Comparison of ENCODE assay signal across 15 mouse cellular contexts in genomic region chr10:68491557-68491956, GRCm38 (mm10). TPM values are rescaled to one million over a fixed set of nuclear protein-coding genes. Genes with fewer than 3 reads are reported as not detected.
DNase-seq lines count a peak whose midpoint lies in the region; ATAC-seq and TF ChIP-seq lines count a peak whose summit lies in the region.
"Had no signal": no experiment of that assay in that cellular context is flagged by ENCODE, and none has a peak within 500 bp of the region (broad histone marks: within the 10 kb centered on the region; RNA-seq: fewer than 3 reads in every experiment).

No protein-coding gene starts in this region.

- H3K27ac ChIP-seq in embryonic facial prominence, embryonic 11.5 days (replicated peaks; ENCODE audit: low read depth, low read length), result no peak overlapping the region
- H3K27ac ChIP-seq in embryonic facial prominence, embryonic 10.5 days (replicated peaks), result no peak overlapping the region
- peak overlapping the region; percentile 81 for H3K27ac ChIP-seq in lung, embryonic 15.5 days
- no peak overlapping the region for H3K27ac ChIP-seq in lung, postnatal 0 days (ENCODE audit: low read length)
- H3K27ac ChIP-seq in hindbrain, embryonic 14.5 days, result no peak overlapping the region
- H3K27ac ChIP-seq: heart, embryonic 15.5 days; limb, embryonic 12.5 days had no signal

- no peak for TF ChIP-seq CTCF in lung, postnatal 0 days (IDR thresholded peaks at IDR 0.05)

- H3K9ac ChIP-seq in embryonic facial prominence, embryonic 11.5 days (replicated peaks; ENCODE audit: low read length), result no peak overlapping the region
- H3K9ac ChIP-seq in lung, embryonic 15.5 days, result no peak overlapping the region
- no peak overlapping the region for H3K9ac ChIP-seq in lung, postnatal 0 days (replicated peaks; ENCODE audit: low read depth)
- H3K9ac ChIP-seq in hindbrain, embryonic 14.5 days, result no peak overlapping the region
- H3K9ac ChIP-seq: heart, embryonic 15.5 days; limb, embryonic 12.5 days had no signal

- no peaks in the 10 kb centered on the region for H3K36me3 ChIP-seq in embryonic facial prominence, embryonic 11.5 days (replicated peaks; ENCODE audit: control insufficient read depth, insufficient read depth, low read depth, low read length)
- H3K36me3 ChIP-seq in embryonic facial prominence, embryonic 10.5 days (replicated peaks), result no peaks in the 10 kb centered on the region
- H3K36me3 ChIP-seq in lung, embryonic 15.5 days, result no peaks in the 10 kb centered on the region
- H3K36me3 ChIP-seq in lung, postnatal 0 days (ENCODE audit: insufficient read depth, low read length), result no peaks in the 10 kb centered on the region
- no peaks in the 10 kb centered on the region for H3K36me3 ChIP-seq in hindbrain, embryonic 14.5 days (replicated peaks; ENCODE audit: control insufficient read depth, insufficient read depth)
- H3K36me3 ChIP-seq: heart, embryonic 15.5 days; limb, embryonic 12.5 days had no signal

- H3K9me3 ChIP-seq in embryonic facial prominence, embryonic 11.5 days (replicated peaks; ENCODE audit: control insufficient read depth, low read length), result no peaks in the 10 kb centered on the region
- no peaks in the 10 kb centered on the region for H3K9me3 ChIP-seq in embryonic facial prominence, embryonic 10.5 days
- H3K9me3 ChIP-seq in lung, embryonic 15.5 days, result no peaks in the 10 kb centered on the region
- no peaks in the 10 kb centered on the region for H3K9me3 ChIP-seq in lung, postnatal 0 days (ENCODE audit: low read length)
- H3K9me3 ChIP-seq in hindbrain, embryonic 14.5 days (ENCODE audit: control insufficient read depth, low read length), result no peaks in the 10 kb centered on the region
- H3K9me3 ChIP-seq: heart, embryonic 15.5 days; limb, embryonic 12.5 days had no signal

- ATAC-seq in embryonic facial prominence, embryonic 11.5 days (replicated peaks; ENCODE audit: insufficient number of reproducible peaks, low FRiP score, low TSS enrichment, low read depth), result no peak
- peak; percentile 85 for ATAC-seq in lung, embryonic 15.5 days (ENCODE audit: borderline replicate concordance, extremely low read depth, low FRiP score, low TSS enrichment)
- ATAC-seq in lung, postnatal 0 days, result peak; percentile 66
- no peak for ATAC-seq in hindbrain, embryonic 14.5 days (ENCODE audit: low FRiP score)

- H3K4me1 ChIP-seq in embryonic facial prominence, embryonic 11.5 days (ENCODE audit: control insufficient read depth, insufficient read depth, low read length), result no peaks in the 10 kb centered on the region
- 0 out of 2 replicates have a peak, but pooled peaks cover 11% of the 10 kb centered on the region for H3K4me1 ChIP-seq in embryonic facial prominence, embryonic 10.5 days
- H3K4me1 ChIP-seq in lung, embryonic 15.5 days, result 0 out of 2 replicates have a peak, but pooled peaks cover 9% of the 10 kb centered on the region
- H3K4me1 ChIP-seq in lung, postnatal 0 days (ENCODE audit: insufficient read depth, low read depth, low read length), result no peaks in the 10 kb centered on the region
- H3K4me1 ChIP-seq in hindbrain, embryonic 14.5 days (replicated peaks; ENCODE audit: control insufficient read depth, insufficient read depth, low read length), result no peaks in the 10 kb centered on the region

- TF ChIP-seq EP300 in lung, postnatal 0 days (IDR thresholded peaks at IDR 0.05), result 0 out of 2 replicates have a peak, but pooled peaks have one; percentile 14

- 62% methylated on average over 11 of the region's 11 CpGs for WGBS in embryonic facial prominence, embryonic 11.5 days
- WGBS in embryonic facial prominence, embryonic 10.5 days, result 83% methylated on average over 11 of the region's 11 CpGs
- WGBS in lung, embryonic 15.5 days, result 44% methylated on average over 11 of the region's 11 CpGs
- WGBS in lung, postnatal 0 days, result 51% methylated on average over 11 of the region's 11 CpGs
- WGBS in hindbrain, embryonic 14.5 days, result 89% methylated on average over 11 of the region's 11 CpGs

- H3K4me3 ChIP-seq in embryonic facial prominence, embryonic 11.5 days (ENCODE audit: low read depth, low read length), result no peak overlapping the region
- H3K4me3 ChIP-seq in embryonic facial prominence, embryonic 10.5 days, result no peak overlapping the region
- H3K4me3 ChIP-seq in lung, embryonic 15.5 days, result no peak overlapping the region
- H3K4me3 ChIP-seq in lung, postnatal 0 days (ENCODE audit: low read depth, low read length), result no peak overlapping the region
- no peak overlapping the region for H3K4me3 ChIP-seq in hindbrain, embryonic 14.5 days (replicated peaks; ENCODE audit: low read length)
- H3K4me3 ChIP-seq: heart, embryonic 15.5 days; limb, embryonic 12.5 days had no signal

- DNase-seq in embryonic facial prominence, embryonic 11.5 days (ENCODE audit: low spot score), result peak; percentile 26
- DNase-seq in embryonic facial prominence, embryonic 10.5 days (ENCODE audit: low spot score), result no peak
- DNase-seq in lung, postnatal 14 days, result no peak
- peak; percentile 82 for DNase-seq in lung, postnatal 0 days (ENCODE audit: low spot score)
- DNase-seq in cerebellum, postnatal 25 days, result no peak
- no peak for DNase-seq in hindbrain, embryonic 14.5 days (ENCODE audit: low spot score)
- no peak for DNase-seq in spleen, postnatal 14 days (ENCODE audit: low spot score in 2 of 2)
- DNase-seq: adrenal gland, adult 2 months; cerebellum, postnatal 10 days; heart, adult 11 months; layer of hippocampus, postnatal 36 days had no signal

- H3K27me3 ChIP-seq in embryonic facial prominence, embryonic 11.5 days (ENCODE audit: control insufficient read depth, insufficient read depth, low read length), result no peaks in the 10 kb centered on the region
- no peaks in the 10 kb centered on the region for H3K27me3 ChIP-seq in embryonic facial prominence, embryonic 10.5 days (replicated peaks; ENCODE audit: low read depth, poor library complexity, severe bottlenecking)
- H3K27me3 ChIP-seq in lung, embryonic 15.5 days, result no peaks in the 10 kb centered on the region
- no peaks in the 10 kb centered on the region for H3K27me3 ChIP-seq in lung, postnatal 0 days (replicated peaks; ENCODE audit: insufficient read depth, low read length)
- H3K27me3 ChIP-seq in hindbrain, embryonic 14.5 days (ENCODE audit: control insufficient read depth, insufficient read depth, low read length), result no peaks in the 10 kb centered on the region
- H3K27me3 ChIP-seq: heart, embryonic 15.5 days; limb, embryonic 12.5 days had no signal

- no peak overlapping the region for H3K4me2 ChIP-seq in embryonic facial prominence, embryonic 11.5 days (ENCODE audit: low read depth, low read length)
- no peak overlapping the region for H3K4me2 ChIP-seq in lung, embryonic 15.5 days
- no peak overlapping the region for H3K4me2 ChIP-seq in lung, postnatal 0 days (replicated peaks; ENCODE audit: low read depth, low read length)
- no peak overlapping the region for H3K4me2 ChIP-seq in hindbrain, embryonic 14.5 days (replicated peaks)
- H3K4me2 ChIP-seq: heart, embryonic 15.5 days; limb, embryonic 12.5 days; midbrain, embryonic 11.5 days had no signal

RNA-seq across cellular contexts. Expression of gene Cabcoco1, which starts 50.1 kb away (rescaled TPM):
- polyA plus RNA-seq in embryonic facial prominence, embryonic 11.5 days (2014; fragmentation: Nextera tagmentation; extraction: Ambion mirVana), result 0.32 and 0.42 TPM in 2 replicates
- polyA plus RNA-seq in embryonic facial prominence, embryonic 10.5 days (2016; fragmentation: Nextera tagmentation; extraction: Ambion mirVana), result 0.20 TPM in 1 of 2 replicates, not detected in the other
- 5.5 and 6.0 TPM in 2 replicates for polyA plus RNA-seq in lung, embryonic 15.5 days (2015; fragmentation: Nextera tagmentation; extraction: Ambion mirVana)
- polyA plus RNA-seq in lung, postnatal 0 days (2015; fragmentation: Nextera tagmentation; extraction: Ambion mirVana), result 10.7 and 11.2 TPM in 2 replicates
- polyA plus RNA-seq in hindbrain, embryonic 14.5 days (2014; fragmentation: Nextera tagmentation; extraction: Ambion mirVana), result 1.9 and 2.7 TPM in 2 replicates

Comparison
In these comparisons a context has a peak if more than half of its experiments do, and no peak if none do; other contexts are left out.
1. DNase-seq: peak in embryonic facial prominence, embryonic 11.5 days (single experiment) and lung, postnatal 0 days (single experiment); none in embryonic facial prominence, embryonic 10.5 days (single experiment), lung, postnatal 14 days (single experiment), cerebellum, postnatal 25 days (0 of 2), hindbrain, embryonic 14.5 days (single experiment) and spleen, postnatal 14 days (0 of 2).
2. ATAC-seq: peak in lung, embryonic 15.5 days (single experiment) and lung, postnatal 0 days (single experiment); none in embryonic facial prominence, embryonic 11.5 days (single experiment) and hindbrain, embryonic 14.5 days (single experiment).